Mouse (Mus musculus): ENCODE measurements around the gene Pbx1. TPM values are rescaled to one million over a fixed set of nuclear protein-coding genes. Genes with fewer than 3 reads are reported as not detected.

Gene Pbx1
- total and polyA plus RNA-seq, 2 experiments from 2014 or later = 17.1 to 31.3 TPM

- peaks cover 79% of the 10 kb centered on the region for H3K4me1 ChIP-seq (ENCODE audit: control insufficient read depth, insufficient read depth)
- peak overlapping the region; percentile 84 for H3K27ac ChIP-seq (ENCODE audit: low read depth)
- 40% methylated on average over 2 of the region's 2 CpGs for WGBS
- ATAC-seq (ENCODE audit: insufficient read depth, low read depth) (no peak), DNase-seq (ENCODE audit: low spot score) (no peak)
- no peak overlapping the region for H3K4me3 ChIP-seq (ENCODE audit: low read depth, low read length)
- no peaks in the 10 kb centered on the region for H3K27me3 ChIP-seq (ENCODE audit: control insufficient read depth, insufficient read depth, low read length)
- TF ChIP-seq EP300 (IDR thresholded peaks at IDR 0.05; ENCODE audit: low read depth) (no peak), CTCF (IDR thresholded peaks at IDR 0.05; ENCODE audit: low read depth) (no peak)
- H3K9me3 ChIP-seq (replicated peaks; ENCODE audit: control insufficient read depth, low read length) = no peaks in the 10 kb centered on the region
- peak overlapping the region; percentile 49 for H3K4me2 ChIP-seq (ENCODE audit: low read depth, low read length)
- H3K36me3 ChIP-seq (replicated peaks; ENCODE audit: control insufficient read depth, insufficient read depth, low read length) = no peaks in the 10 kb centered on the region
- H3K9ac ChIP-seq (replicated peaks; ENCODE audit: low read depth, low read length) = no peak overlapping the region
Observed at GRCm38 (mm10) chr1:168286862-168287650, 145.0 kb downstream of the Pbx1 start.

DNA sequence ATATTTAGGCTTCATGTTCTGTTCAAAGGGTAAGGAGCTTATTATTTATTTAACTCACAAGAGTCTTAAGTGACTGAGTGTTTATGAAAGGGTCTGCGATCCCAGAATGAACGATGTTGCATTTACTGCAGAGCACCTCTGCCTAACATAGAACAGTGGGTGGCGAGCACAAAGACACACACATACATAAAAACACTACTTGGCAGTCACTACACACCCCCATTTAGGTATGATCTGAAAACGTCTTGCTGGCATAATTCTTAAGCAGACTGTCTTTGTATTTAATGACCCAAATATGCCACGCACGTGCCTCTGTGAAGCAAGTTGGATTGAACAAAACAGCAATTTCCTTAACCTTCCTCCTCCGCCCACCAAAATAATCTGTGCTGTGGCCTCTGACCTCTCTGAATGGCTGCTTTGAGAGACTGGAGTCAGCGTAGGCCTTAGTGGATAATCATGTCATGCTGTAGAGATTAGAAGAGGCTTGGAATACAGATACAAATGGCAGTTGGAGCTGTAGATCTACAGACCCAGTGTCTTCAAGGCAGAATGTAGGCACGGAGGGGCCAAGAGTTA, 147.4 kb downstream of the Pbx1 start:
- Histone ChIP-seq H3K9me3 (replicated peaks; ENCODE audit: control insufficient read depth, low read length) (no peaks in the 10 kb centered on the region), H3K4me3 (ENCODE audit: low read depth, low read length) (no peak overlapping the region), H3K27me3 (ENCODE audit: control insufficient read depth, insufficient read depth, low read length) (no peaks in the 10 kb centered on the region), H3K9ac (replicated peaks; ENCODE audit: low read depth, low read length) (no peak overlapping the region), H3K4me2 (ENCODE audit: low read depth, low read length) (no peak overlapping the region), H3K27ac (ENCODE audit: low read depth) (no peak overlapping the region), H3K4me1 (ENCODE audit: control insufficient read depth, insufficient read depth) (peaks cover 56% of the 10 kb centered on the region), H3K36me3 (replicated peaks; ENCODE audit: control insufficient read depth, insufficient read depth, low read length) (no peaks in the 10 kb centered on the region)
- WGBS = 64% methylated on average over 9 of the region's 9 CpGs
- DNase-seq (ENCODE audit: low spot score) (no peak), ATAC-seq (ENCODE audit: insufficient read depth, low read depth) (no peak)
- no peak for TF ChIP-seq EP300 (IDR thresholded peaks at IDR 0.05; ENCODE audit: low read depth)
- no peak for TF ChIP-seq CTCF (IDR thresholded peaks at IDR 0.05; ENCODE audit: low read depth)

DNA sequence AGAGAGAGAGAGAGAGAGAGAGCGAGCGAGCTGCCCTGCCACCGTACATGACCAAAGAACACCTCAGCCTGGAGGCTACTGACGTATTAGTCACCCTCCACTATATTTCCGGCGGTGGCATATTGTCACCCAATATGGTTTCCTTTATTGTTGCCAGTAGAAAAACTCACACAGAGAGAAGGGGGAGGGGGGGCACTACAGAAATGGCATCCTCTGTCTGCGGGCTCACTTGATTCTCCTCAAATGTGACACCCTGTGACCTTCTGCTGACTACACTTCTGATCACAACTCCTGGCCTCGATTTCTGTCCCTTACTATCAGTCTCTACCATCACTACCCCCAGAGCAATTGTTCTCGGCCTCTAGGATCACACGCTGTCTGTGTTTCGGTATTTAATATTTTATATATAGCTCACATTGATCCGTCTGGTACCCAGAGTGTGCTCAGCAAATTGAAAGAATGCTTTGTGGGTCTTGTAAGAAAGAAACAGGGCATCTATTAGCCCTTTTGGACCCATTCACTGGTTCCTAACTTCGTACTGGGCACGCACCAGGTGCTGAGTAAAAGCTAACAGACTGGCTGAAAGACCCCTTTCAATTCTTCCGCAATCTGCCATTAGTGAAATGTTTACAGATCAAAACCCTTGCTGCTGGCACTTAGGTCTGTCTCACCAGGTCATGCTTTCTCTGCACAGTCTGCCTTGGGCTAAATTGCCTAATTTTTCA, 148.1 kb downstream of the Pbx1 start:
- ATAC-seq (ENCODE audit: insufficient read depth, low read depth) (no peak), DNase-seq (ENCODE audit: low spot score) (no peak)
- Histone ChIP-seq H3K4me2 (ENCODE audit: low read depth, low read length) (peak overlapping the region; percentile 7; the same call in 1 of the 2 replicates), H3K9me3 (replicated peaks; ENCODE audit: control insufficient read depth, low read length) (no peaks in the 10 kb centered on the region), H3K27me3 (ENCODE audit: control insufficient read depth, insufficient read depth, low read length) (no peaks in the 10 kb centered on the region), H3K9ac (replicated peaks; ENCODE audit: low read depth, low read length) (no peak overlapping the region), H3K4me1 (ENCODE audit: control insufficient read depth, insufficient read depth) (peaks cover 50% of the 10 kb centered on the region), H3K36me3 (replicated peaks; ENCODE audit: control insufficient read depth, insufficient read depth, low read length) (no peaks in the 10 kb centered on the region), H3K4me3 (ENCODE audit: low read depth, low read length) (no peak overlapping the region), H3K27ac (ENCODE audit: low read depth) (no peak overlapping the region)
- WGBS = 57% methylated on average over 15 of the region's 15 CpGs
- TF ChIP-seq EP300 (IDR thresholded peaks at IDR 0.05; ENCODE audit: low read depth) = no peak
- TF ChIP-seq CTCF (IDR thresholded peaks at IDR 0.05; ENCODE audit: low read depth) = no peak

- Histone ChIP-seq H3K4me3 (ENCODE audit: low read depth, low read length) (no peak overlapping the region), H3K36me3 (replicated peaks; ENCODE audit: control insufficient read depth, insufficient read depth, low read length) (no peaks in the 10 kb centered on the region), H3K9ac (replicated peaks; ENCODE audit: low read depth, low read length) (0 out of 2 replicates have a peak overlapping the region, but pooled peaks have one; percentile 10), H3K27ac (ENCODE audit: low read depth) (peak overlapping the region; percentile 48; the same call in 1 of the 2 replicates), H3K4me2 (ENCODE audit: low read depth, low read length) (peak overlapping the region; percentile 7; the same call in 1 of the 2 replicates), H3K9me3 (replicated peaks; ENCODE audit: control insufficient read depth, low read length) (no peaks in the 10 kb centered on the region), H3K4me1 (ENCODE audit: control insufficient read depth, insufficient read depth) (peaks cover 44% of the 10 kb centered on the region), H3K27me3 (ENCODE audit: control insufficient read depth, insufficient read depth, low read length) (no peaks in the 10 kb centered on the region)
- WGBS = 41% methylated on average over 2 of the region's 2 CpGs
- TF ChIP-seq EP300 (IDR thresholded peaks at IDR 0.05; ENCODE audit: low read depth) (no peak), CTCF (IDR thresholded peaks at IDR 0.05; ENCODE audit: low read depth) (no peak)
- ATAC-seq (ENCODE audit: insufficient read depth, low read depth) (no peak), DNase-seq (ENCODE audit: low spot score) (peak; percentile 68)
Observed at GRCm38 (mm10) chr1:168283421-168283820, 148.6 kb downstream of the Pbx1 start.

GRCm38 (mm10) chr1:168275678-168276077, 156.4 kb downstream of the Pbx1 start:
- Histone ChIP-seq H3K4me3 (ENCODE audit: low read depth, low read length) (no peak overlapping the region), H3K4me1 (ENCODE audit: control insufficient read depth, insufficient read depth) (peaks cover 4% of the 10 kb centered on the region), H3K36me3 (replicated peaks; ENCODE audit: control insufficient read depth, insufficient read depth, low read length) (no peaks in the 10 kb centered on the region), H3K4me2 (ENCODE audit: low read depth, low read length) (no peak overlapping the region), H3K9ac (replicated peaks; ENCODE audit: low read depth, low read length) (no peak overlapping the region), H3K9me3 (replicated peaks; ENCODE audit: control insufficient read depth, low read length) (no peaks in the 10 kb centered on the region), H3K27me3 (ENCODE audit: control insufficient read depth, insufficient read depth, low read length) (no peaks in the 10 kb centered on the region), H3K27ac (ENCODE audit: low read depth) (no peak overlapping the region)
- DNase-seq (ENCODE audit: low spot score) (no peak), ATAC-seq (ENCODE audit: insufficient read depth, low read depth) (no peak)
- no peak for TF ChIP-seq CTCF (IDR thresholded peaks at IDR 0.05; ENCODE audit: low read depth)
- no peak for TF ChIP-seq EP300 (IDR thresholded peaks at IDR 0.05; ENCODE audit: low read depth)
- 86% methylated on average over 5 of the region's 5 CpGs for WGBS
